Mouse (Mus musculus) large intestine, adult 2 months (tissue): Measurements from ENCODE around the gene Prdx3. TPM values are rescaled to one million over a fixed set of nuclear protein-coding genes. Genes with fewer than 3 reads are reported as not detected.
A peak's percentile ranks its signal among the peaks of the same experiment; 100 is the strongest.

ENCODE experiments used
- DNase-seq: peaks from one replicate; pipeline ENCODE4 v3.0.0-alpha.2; 2012; ENCODE audit warnings: low read depth, low spot score
- WGBS: fragments of 180-500 bp; shearing (Covaris S2); methylation state at CpG from one replicate; pipeline ENCODE4 v1.1.7; 2018; 5-methylcytosine and 5-hydroxymethylcytosine counted together
- polyA plus RNA-seq: library from polyadenylated mRNA; depleted of rRNA; stranded (reverse); fragments of >200 nt; gene quantifications from 2 replicates; pipeline ENCODE4 v1.2.3, GENCODE M21; 2012; rRNA removed

Gene Prdx3
- polyA plus RNA-seq, result 120 and 121 TPM in 2 replicates

GRCm38 (mm10) chr19:60874064-60874694, at the start of gene Prdx3:
Gene Prdx3 (minus strand): TSS chr19:60874556.
- WGBS, result under 1% methylated on average over 28 of the region's 28 CpGs
- peak; percentile 87 for DNase-seq

GRCm38 (mm10) chr19:60916869-60917570, 42.7 kb upstream of the Prdx3 start:
- no peak for DNase-seq
- WGBS, result 85% methylated on average over 6 of the region's 6 CpGs

GRCm38 (mm10) chr19:60915862-60916261, 41.5 kb upstream of the Prdx3 start:
- no peak for DNase-seq
- WGBS, result 85% methylated on average over 3 of the region's 3 CpGs

GRCm38 (mm10) chr19:60915236-60915635, 40.9 kb upstream of the Prdx3 start:
- no peak for DNase-seq
- 60% methylated on average over 4 of the region's 4 CpGs for WGBS

GRCm38 (mm10) chr19:60911653-60912052, 37.3 kb upstream of the Prdx3 start:
- WGBS, result 38% methylated on average over 2 of the region's 2 CpGs
- DNase-seq, result no peak

- no peak for DNase-seq
Observed at GRCm38 (mm10) chr19:60910304-60910703, 35.9 kb upstream of the Prdx3 start.

- DNase-seq, result no peak
- 84% methylated on average over 5 of the region's 5 CpGs for WGBS
Observed at GRCm38 (mm10) chr19:60905477-60905876, 31.1 kb upstream of the Prdx3 start.

GRCm38 (mm10) chr19:60903971-60904370, 29.6 kb upstream of the Prdx3 start:
- DNase-seq, result no peak
- WGBS, result 97% methylated on average over 1 of the region's 1 CpGs

- no peak for DNase-seq
- 82% methylated on average over 1 of the region's 1 CpGs for WGBS
Observed at GRCm38 (mm10) chr19:60903139-60903538, 28.8 kb upstream of the Prdx3 start.

GRCm38 (mm10) chr19:60895251-60895880, 21.0 kb upstream of the Prdx3 start:
- no peak for DNase-seq
- 33% methylated on average over 3 of the region's 3 CpGs for WGBS

- 44% methylated on average over 1 of the region's 1 CpGs for WGBS
- peak; percentile 38 for DNase-seq
Observed at GRCm38 (mm10) chr19:60891934-60892547, 17.7 kb upstream of the Prdx3 start.

- no peak for DNase-seq
- WGBS, result 19% methylated on average over 4 of the region's 5 CpGs
Observed at GRCm38 (mm10) chr19:60891123-60891470, 16.7 kb upstream of the Prdx3 start.

GRCm38 (mm10) chr19:60890391-60891122, 16.2 kb upstream of the Prdx3 start:
- no peak for DNase-seq
- WGBS, result under 1% methylated on average over 40 of the region's 41 CpGs

- peak; percentile 81 for DNase-seq
- under 1% methylated on average over 55 of the region's 55 CpGs for WGBS
Observed at GRCm38 (mm10) chr19:60889714-60890315, 15.5 kb upstream of the Prdx3 start, which contains the start of gene Grk5. Gene Grk5 (plus strand): TSS chr19:60889749.

- peak; percentile 60 for DNase-seq
- 3% methylated on average over 17 of the region's 17 CpGs for WGBS
Observed at GRCm38 (mm10) chr19:60889101-60889713, 14.9 kb upstream of the Prdx3 start.

- 75% methylated on average over 2 of the region's 2 CpGs for WGBS
Observed at GRCm38 (mm10) chr19:60887637-60888036, 13.3 kb upstream of the Prdx3 start.

GRCm38 (mm10) chr19:60883129-60883528, 8.8 kb upstream of the Prdx3 start:
- peak; percentile 48 for DNase-seq
- WGBS, result 5% methylated on average over 3 of the region's 3 CpGs

More at GRCm38 (mm10) chr19:60887637-60888036, 13.3 kb upstream of the Prdx3 start:
- DNase-seq, result no peak

GRCm38 (mm10) chr19:60873501-60873900, 855 bp downstream of the Prdx3 start:
- DNase-seq, result no peak
- WGBS, result under 1% methylated on average over 4 of the region's 4 CpGs

- no peak for DNase-seq
- WGBS, result 53% methylated on average over 1 of the region's 1 CpGs
Observed at GRCm38 (mm10) chr19:60872272-60872671, 2.1 kb downstream of the Prdx3 start.
